Mouse (Mus musculus) testis, adult 2 months (tissue): ENCODE measurements around the gene Taf4.

ENCODE experiments used
- CTCF ChIP-seq: fragments of 200-500 bp; IDR thresholded peaks from 2 replicates; pipeline ENCODE4 v1.5.1; 2012; ENCODE audit warnings: low read depth, mild to moderate bottlenecking, inconsistent platforms, low read length, moderate library complexity; ENCODE audit not compliant: control insufficient read depth, insufficient read depth, insufficient replicate concordance
- POLR2A ChIP-seq: fragments of 200-500 bp; IDR thresholded peaks from 2 replicates; pipeline ENCODE4 v1.6.1; 2012; ENCODE audit warnings: low read depth, mild to moderate bottlenecking, inconsistent platforms, low read length, moderate library complexity; ENCODE audit not compliant: control insufficient read depth

GRCm38 (mm10) chr2:179865097-179865496 lies 111.3 kb downstream of the Taf4 start:
- TF ChIP-seq POLR2A (no peak), CTCF (no peak)
